Mouse (Mus musculus) CD4-positive, CD25-positive, alpha-beta regulatory T cell, adult 2 months (primary cell): ENCODE results near the gene Csnk2a2.

Experiments
- DNase-seq: peaks from one replicate; pipeline ENCODE4 v3.0.0-alpha.2; 2012; ENCODE audit warnings: low read depth, low spot score

The Csnk2a2 gene

DNA sequence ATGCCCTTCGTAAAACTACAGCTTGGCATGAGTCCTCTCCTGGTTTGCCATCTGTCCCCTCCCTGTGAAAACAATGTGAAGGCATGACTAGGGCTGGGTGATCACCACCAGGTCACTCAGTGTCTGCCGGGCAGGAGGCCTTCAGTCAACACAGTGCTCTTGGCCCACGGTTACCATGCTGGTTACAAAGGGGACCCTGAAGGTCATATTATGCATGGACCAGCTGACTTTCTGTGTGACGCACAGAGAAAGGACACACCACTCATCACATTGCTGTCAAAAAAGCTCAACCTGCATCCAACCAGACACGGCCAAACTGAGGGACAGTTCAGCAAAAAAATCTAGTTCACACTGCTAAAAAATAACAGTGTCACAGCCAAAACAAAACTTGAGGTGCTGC lies at the start of gene Csnk2a2:
Csnk2a2 (minus strand) TSS at position 34 of the 400 bp plus-strand sequence.
- DNase-seq: no peak

DNA sequence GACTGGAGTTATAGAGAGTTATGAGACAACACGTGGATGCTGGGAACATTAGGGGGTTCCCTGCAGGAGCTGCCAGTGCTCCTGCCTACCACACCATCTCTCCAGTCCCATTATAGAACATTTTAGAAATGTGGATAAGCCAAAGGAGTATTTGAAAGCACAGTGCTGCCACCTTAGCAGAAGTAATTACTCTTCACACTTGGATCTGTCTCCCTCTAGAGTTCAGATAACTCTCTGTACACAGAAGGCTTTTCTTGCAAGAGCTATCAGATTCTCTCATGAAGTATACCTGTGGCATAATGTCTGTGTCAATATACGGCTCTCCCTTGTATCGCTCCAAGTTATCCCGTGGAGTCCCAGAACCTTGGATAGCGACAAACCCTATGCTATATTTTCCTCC lies 49.6 kb upstream of the Csnk2a2 start:
- DNase-seq: no peak

DNA sequence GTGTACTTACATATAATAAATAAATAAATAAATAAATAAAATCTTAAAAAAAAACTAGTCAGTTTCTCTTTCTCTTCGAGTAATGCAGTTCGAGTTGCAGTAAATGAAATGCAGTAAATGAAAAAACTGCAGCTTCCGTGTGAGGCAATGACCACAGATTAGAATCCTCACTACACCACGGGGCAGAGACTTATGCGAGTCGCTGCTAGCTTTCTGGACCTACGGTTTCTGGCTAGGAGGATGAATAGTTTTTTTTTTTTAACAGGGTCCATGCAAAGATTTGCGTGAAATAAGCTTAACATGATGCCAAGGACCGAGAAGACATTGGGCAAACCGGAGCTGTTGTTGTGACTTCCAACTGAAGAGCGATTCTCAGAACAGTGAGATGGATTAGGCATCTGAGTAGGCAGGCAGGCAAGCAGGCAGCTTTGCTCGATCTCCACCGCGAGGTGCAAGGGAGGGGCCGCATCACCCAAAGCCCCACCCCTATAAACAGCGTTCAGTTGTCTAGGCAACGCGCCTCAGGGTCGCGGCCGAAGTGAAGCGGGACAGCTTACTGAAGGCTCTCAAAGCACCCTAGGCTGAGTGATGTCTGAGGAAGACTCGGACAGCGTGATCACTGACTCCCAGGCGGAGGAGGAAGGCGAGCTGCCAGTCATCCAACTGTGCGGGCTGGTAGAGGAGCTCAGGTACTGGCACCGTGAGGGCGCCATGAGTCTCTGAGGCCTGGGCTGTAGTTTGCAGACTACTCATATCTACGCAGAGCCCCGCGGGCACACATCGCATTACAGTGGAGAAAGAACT lies 43.9 kb upstream of the Csnk2a2 start, which contains the start of gene Ccdc113:
Ccdc113 (plus strand) TSS at position 502 of the 804 bp plus-strand sequence.
- DNase-seq: peak; percentile 38

DNA sequence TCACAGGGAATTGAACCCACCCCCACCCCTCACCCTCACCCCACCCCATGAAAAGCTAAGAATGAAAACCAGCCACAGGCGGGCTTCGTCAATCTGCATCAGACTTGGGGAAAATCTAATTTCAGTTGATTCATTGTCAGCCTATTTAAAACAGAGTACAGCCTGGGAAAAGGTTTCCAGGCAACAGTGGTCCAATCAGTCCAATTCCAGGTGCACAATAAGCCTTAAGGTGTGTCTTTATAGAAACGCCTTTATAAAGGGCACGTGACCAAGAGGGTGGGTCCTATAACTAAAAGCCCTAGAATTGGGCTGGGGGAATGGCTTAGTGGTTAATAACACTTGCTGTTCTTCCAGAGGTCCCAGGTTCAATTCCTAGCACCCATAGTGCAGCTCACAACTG lies 42.4 kb upstream of the Csnk2a2 start:
- DNase-seq: no peak

DNA sequence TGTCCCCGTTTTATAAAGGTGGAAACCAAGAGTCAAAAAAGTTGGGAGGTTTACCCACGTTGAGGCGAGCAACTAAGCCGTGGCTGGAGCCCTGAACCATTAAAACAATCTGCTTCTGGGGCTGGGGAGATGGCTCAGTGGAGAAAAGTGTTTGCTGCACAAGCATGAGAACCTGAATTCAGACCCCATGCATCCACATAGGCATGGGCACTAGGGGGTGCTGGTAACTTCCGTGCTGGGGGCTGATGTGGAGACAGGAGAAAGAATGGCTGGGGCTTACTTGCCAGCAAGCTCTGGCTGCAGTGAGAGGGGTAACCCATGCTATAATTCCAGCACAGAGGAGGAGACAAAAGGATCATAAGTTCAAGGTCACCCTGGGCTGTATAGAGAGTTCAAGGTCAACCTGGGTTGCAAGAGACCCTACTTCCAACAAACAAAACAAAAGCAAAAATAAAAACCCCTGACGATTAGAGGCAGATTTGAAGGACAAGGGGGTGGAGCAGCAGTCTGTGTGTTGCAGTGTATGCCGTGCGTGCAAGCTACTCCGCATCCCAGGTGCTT lies 39.0 kb upstream of the Csnk2a2 start:
- DNase-seq: no peak

DNA sequence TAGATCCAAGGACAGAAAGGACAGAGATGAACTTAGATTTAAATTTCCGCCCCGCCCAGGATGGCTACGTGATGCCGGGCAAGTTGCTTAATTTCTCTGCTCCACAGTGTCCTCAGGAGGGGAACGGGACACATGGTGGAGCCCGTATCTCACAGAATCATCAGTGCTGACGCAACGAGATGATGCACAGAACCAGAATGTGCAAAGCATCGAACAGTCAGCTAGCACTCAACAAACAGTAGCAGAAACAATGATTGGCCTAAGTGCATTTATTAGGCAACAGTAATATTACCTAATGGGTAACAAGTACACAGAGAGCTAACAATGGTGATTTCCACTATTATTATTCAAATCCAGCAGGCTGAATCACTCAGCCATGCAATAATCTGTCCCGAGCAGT lies 38.4 kb upstream of the Csnk2a2 start:
- DNase-seq: no peak

DNA sequence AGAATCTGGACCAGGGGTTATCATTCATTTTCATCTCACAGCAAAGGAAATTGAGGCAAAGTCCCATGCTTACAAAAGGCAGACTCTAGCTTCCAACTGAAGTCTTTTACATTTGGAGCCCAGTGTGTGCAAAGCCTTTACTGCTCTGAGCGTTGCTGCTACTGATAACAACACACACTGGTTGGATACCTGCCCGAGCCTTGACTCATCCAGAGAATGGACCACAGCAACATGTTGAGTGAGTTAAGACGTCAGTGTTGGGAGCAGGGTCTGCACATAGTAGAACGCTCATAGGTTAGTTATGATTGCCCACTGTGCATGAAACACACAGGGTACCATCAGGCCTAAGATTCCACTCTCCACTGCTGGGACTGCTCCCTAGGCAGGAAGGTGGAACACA lies 34.2 kb upstream of the Csnk2a2 start:
- DNase-seq: no peak

DNA sequence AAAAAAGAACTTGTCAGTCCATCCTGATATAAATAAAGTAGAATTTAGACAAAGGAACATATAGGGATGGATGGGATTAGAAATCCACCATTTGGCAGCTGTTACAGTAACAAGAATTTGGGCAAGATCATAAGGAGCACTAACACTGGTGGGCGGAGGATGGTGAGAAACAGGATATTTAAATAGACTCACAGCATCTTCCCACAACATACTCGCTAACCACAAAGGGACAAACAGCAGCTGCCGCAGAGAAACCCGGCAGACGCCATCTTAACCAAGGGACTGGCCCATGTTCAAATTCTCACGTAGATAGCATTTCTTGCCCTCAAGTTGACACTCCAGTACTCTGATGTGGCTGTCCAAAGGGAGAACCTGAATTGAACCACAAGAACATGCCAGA lies 27.1 kb upstream of the Csnk2a2 start:
- no peak for DNase-seq

DNA sequence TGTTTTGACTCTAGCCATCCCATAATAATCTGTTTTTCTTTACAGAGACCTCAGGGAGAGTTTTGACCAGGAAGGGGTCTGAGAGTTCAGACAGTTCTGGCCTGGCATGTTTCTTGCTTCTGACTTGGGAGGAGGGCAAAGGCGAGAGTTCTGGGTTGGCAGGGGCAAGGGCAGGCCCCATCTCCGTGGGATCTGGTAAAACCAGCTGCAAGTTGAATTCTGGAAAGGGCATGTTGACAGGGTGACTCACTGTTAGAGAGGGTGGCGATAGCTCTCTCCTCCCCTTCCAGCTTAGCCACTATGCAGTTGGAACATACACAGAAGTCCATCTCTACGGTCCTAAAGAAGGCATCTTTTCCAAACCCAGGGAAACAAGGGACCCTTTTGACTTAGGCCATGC lies 23.4 kb upstream of the Csnk2a2 start:
- no peak for DNase-seq

DNA sequence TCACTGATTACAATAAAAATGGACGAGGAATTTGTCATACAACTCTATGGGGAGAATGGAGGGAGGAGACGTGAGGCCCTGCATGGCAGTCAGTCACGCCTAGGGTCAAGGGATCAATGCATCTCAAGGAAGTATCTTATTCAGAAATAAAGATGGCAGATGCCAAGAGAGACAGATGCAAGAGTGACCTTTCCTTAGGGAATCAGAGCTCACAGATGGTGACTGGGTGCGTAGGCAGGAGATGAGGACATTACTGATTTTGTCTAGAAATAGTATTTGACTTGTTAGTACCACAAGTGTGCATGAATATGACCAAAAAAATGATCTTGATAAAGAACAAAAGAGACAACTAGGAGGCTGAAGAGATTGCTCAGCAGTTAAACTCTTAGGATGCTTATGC lies 22.4 kb upstream of the Csnk2a2 start:
- DNase-seq: no peak

DNA sequence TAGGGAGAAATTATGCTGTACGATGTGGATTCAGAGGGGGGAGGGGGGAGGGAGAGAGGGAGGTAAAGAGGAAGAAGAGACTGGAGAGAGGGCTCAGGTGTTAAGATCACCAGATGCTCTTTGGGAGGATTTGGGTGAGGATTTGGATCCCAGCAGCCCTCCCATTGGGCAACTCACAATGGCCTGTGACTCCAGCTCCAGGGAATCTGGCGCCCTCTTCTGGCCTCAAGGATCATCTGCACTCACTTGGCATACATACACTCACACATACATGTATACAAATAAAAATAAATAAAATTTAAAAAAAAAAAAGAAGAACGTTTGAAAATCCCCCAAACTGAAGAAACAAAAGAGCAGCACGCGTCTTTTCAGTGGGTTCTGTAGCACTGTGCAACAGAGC lies 16.4 kb upstream of the Csnk2a2 start:
- peak; percentile 8 for DNase-seq

DNA sequence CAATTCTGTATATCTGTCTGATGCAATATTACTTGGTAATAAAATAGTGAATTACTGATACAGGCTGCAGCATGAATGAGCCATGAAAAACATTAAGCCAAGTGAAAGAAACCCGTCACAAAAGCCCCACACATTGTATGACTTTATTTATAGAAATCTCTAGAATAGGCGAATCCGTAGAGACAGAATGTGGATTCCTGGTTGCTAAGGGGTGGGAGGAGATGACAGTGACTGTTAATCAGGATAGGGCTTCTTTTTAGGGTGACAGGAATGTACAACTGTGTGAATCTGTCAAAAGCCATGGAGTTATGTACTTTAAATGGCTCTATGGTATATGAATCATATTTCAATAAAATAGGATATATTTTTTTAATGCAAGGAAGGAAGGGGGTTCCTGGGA lies 15.8 kb upstream of the Csnk2a2 start:
- no peak for DNase-seq

DNA sequence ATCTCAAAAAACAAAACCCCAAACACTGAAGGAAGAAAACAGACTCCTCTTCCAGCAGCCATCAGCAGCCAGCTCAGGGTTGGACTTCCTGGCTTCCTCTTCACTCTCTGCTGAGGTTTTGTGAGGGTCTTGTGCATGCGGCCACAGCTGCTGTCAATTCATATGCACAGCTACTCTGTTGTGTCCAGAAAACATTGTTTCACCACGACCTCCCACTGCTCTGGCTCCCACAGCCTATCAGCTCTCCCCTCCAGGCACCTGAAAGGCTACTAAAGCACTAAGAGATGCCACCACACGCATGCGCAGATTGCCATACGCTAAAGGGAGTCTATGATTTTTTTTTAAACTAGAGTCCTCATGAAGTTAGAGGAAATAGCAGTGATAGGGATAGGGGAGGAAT lies 15.0 kb upstream of the Csnk2a2 start:
- DNase-seq: no peak

DNA sequence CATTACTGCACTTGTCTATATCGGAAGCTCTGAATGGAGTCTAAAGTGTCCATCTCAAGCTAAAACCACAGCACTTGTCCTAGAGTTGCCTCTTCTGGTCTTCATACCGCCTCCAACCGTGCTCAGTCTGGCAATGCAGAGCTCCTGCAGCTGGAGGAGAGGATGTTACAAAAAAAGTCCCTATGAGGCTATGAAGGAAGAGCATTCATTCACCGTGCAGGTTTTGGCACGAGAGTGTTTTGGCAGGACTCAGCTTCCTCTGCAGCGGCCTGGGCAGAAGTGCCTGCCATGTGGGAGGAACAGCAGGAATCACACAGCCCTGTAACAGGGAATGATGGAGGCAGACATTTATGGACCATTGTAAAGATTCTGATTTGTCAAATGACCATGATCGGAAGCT lies 12.6 kb upstream of the Csnk2a2 start:
- no peak for DNase-seq

DNA sequence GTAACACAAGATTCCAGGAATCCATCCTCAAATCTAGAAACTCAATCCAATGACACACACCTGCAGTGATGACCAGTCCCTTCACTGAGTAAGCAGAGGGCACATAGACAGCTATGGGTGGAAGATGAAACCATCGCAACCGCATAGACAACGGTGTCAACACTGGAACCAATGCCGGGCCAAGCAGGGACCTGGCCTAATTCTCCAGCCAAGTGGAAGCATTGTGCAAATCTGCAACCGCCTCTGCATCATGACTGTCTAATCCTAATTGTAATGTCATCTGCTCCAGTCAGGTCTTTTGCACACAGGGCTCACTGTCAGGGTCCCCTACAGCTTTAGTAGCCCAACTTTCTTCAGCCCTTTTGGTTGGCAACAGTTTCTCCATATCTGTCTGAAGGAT lies 10.6 kb upstream of the Csnk2a2 start:
- DNase-seq: no peak

DNA sequence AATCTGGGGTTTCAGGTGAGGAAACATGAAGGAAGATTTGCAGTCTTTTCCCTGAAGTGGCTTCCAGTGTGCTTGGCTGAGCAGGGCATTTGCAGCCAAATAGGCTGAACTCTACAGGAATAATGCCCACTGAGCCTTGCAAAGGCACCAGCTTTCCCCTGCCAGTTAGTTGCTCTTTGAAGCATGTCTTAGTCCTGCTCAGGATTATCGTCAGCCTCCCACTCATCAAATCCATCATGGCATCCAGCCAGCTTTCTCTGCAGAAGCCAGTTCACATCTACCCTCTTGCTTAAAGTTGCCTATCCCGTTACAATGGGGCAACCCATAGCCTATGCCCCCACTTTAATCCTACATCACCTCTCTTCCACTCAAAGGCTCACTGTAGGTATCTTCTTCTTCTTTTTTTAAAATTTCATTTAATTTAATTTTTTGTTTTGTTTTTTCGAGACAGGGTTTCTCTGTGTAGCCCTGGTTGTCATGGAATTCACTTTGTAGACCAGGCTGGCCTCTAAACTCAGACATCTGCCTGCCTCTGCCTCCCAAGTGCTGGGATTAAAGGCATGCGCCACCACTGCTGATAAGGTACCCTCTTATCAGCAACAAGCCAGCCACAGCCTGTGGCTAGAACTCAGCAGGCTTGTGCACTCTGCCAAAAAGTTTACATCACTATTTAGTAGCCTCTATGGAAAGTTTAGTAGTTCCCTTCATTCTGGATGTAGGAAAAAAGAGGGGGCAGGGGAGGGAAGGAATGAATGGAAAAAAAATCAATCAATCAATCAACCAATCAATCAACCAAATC lies 9.6 kb upstream of the Csnk2a2 start:
- DNase-seq: no peak

DNA sequence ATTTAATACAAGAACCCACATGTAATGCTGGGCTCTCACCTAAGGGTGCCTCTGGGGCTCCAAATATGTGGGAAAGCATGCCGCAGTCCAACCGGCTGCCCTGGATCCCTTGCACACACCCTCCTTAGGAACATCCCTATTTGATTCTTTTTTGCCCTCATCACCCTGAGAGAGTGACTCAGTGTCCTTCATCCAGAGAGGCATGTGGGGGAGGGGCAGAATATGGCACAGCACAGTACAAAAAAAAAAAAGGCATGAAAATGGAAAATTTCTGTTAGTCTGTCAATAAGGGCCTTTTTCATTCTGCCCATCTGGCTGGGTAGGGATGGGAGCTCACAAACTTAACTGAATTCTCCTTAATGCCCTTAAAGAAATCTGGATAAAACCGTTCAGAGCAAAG lies 8.0 kb upstream of the Csnk2a2 start:
- no peak for DNase-seq

DNA sequence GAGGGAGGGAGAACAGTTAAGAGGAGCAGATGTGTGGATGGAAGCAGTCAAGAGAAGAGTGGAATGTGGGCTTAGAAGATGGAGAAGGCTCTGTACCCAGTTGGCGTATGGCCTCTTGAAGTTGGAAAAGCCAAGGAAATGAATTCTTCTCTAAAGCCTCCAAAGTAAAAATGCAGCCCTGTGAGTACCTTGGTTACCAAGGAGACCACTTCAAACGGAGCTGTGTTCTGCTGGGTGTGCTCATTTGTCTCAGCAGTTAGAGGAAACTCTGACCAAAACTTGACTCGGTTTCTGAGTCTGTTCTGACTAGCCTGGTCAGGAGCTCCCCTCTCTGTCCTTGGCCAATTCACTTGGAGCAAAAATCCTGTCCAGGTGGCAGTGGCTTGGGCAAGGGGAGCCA lies 6.6 kb upstream of the Csnk2a2 start:
- no peak for DNase-seq

DNA sequence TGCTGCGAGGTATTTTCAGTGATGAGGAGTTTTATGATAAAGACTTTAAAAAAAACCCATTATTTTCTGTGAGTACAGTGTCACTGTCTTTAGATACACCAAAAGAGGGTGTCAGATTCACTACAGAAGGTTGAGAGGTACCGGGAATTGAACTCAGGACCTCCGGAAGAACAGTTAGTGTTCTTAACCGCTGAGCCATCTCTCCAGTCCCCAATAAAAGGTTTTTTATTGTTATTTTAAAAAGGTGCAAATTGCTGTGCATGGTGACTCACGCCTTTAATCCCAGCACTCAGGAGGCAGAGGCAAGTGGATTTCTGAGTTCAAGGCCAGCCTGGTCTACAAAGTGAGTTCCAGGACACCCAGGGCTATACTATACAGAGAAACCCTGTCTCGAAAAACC lies 5.6 kb upstream of the Csnk2a2 start:
- no peak for DNase-seq

DNA sequence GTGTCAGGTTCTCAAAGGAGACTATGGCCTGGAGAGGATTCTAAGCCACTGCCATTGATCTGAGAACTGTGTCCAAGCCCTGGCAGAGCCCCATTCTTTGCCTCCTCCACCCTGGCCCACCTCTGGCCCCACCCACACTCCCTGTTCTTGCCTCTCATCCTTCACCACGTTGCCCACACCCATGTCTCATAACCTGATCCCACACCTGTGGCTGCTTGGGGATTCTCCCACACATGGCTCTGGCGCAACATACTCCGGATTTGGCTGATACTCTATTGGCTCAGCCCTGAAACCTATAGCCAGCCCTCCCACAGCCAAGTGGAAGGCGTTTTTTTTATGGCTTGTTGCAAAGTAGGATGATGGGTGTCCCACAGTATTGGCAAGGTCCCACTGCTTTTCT lies 2.2 kb upstream of the Csnk2a2 start:
- no peak for DNase-seq

DNA sequence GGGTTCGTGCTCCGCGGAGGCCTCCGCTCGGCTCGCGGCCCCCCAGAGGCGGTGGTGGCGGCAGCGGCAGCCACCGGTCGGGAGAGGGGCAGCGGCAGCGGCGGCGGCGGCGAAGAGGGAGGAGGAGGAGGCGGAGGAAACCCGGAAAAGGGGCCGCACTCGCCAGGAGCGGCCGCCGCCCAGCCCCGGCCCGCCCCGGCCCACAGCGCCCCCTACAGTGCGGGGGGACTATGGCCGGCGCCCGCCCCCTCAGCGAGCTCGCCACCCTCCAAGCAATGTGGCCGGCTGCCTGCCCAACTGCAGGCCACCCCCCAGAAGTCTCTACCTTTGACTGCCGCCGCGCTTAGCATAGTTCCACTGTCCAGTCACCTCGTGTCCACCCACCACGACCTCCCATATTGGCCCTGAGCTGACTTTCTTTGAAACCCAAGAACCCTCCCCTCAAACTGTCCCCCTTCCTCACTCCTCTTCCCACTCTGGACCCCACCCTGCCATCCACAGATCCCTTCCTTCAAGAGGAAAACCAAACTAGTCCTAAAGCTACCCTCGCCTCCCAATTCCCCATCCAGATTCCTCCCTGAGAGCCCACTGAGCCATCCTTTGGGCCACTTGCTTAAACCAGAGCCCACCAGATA lies 1.0 kb downstream of the Csnk2a2 start:
- peak; percentile 90 for DNase-seq
